Mouse (Mus musculus) WW6 (cell line): ENCODE results near the gene Fntb.

Experiments used
- DNase-seq: peaks from one replicate; pipeline ENCODE4 v3.0.0-alpha.2; 2013; ENCODE audit warnings: low read depth, low spot score

Fntb gene

DNA sequence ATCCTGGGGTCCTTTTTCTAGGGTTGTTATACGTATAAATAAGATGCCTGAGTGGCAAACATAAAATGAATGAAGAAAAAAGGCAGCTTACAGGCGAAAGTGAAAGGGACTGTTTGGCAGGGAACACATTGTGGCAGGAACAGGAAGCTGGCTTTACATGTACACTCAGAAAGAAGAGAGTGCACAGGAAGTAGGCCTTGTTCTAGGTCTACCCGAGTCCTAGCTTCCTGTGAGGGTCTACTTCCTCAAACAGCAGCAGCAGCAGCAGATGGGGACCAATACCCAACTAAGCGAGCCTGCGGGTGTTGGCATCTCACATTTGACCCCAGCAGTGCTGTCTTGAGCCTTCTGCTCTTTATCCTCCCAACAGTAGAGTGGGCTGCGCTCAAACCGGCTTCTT, 121.4 kb downstream of the Fntb start:
- no peak for DNase-seq

DNA sequence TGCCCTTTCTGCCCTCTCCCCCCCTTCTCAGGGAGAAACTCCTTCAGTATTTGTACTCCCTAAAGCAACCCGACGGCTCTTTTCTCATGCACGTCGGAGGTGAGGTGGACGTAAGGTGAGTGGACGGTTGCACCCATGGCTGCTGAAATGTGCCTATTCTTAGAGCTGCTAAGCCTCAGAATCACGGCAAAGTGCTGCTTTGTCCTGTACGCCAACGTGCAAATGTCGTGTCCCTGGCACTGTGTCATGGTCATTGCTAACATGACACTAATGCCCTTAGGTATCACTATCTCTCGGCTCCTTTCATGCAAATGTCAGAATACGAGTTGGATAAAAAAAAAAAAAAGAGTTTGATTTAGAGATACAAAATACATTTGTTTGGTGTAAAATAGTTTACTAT, 122.6 kb downstream of the Fntb start:
- DNase-seq, result no peak

DNA sequence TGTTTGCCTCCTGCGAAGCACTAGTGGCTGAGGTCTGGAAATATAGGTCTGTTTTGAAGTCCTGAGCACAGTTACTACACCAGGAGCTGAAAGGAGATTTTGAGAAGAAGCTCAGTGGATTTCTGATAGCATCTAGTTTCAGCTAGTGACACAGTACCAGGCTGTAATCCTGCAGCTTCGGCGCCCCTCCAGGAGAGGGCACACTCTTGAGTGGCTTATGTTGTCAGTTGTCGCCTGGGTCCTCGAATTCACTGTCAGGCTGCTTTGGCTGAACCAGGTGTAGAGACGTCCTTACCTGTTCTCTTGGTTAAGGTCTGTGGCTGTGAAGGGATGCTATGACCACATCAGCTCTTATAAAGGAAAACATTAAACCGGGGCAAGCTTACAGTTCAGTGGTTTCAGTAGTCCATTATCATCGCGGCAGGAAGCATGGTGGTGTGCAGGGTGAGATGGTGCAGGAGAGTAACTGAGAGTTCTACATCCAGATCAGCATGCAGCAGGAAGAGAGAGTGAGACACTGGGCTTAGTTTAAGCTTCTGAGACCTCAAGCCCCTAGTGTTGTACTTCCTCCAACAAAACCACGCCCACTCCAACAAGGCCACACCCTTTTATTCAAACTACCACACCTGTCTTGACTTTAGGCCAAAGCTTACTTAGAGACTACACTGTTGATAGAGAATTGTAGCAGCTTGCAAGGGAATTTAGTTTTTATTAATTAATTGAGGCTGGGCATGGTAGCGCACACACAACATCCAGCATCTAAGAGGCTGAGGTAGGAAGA, 124.2 kb downstream of the Fntb start:
- no peak for DNase-seq

- DNase-seq, result no peak
Measured at GRCm38 (mm10) chr12:76891160-76891559, 125.8 kb downstream of the Fntb start.

GRCm38 (mm10) chr12:76892910-76893695, 127.7 kb downstream of the Fntb start:
- DNase-seq, result no peak

DNA sequence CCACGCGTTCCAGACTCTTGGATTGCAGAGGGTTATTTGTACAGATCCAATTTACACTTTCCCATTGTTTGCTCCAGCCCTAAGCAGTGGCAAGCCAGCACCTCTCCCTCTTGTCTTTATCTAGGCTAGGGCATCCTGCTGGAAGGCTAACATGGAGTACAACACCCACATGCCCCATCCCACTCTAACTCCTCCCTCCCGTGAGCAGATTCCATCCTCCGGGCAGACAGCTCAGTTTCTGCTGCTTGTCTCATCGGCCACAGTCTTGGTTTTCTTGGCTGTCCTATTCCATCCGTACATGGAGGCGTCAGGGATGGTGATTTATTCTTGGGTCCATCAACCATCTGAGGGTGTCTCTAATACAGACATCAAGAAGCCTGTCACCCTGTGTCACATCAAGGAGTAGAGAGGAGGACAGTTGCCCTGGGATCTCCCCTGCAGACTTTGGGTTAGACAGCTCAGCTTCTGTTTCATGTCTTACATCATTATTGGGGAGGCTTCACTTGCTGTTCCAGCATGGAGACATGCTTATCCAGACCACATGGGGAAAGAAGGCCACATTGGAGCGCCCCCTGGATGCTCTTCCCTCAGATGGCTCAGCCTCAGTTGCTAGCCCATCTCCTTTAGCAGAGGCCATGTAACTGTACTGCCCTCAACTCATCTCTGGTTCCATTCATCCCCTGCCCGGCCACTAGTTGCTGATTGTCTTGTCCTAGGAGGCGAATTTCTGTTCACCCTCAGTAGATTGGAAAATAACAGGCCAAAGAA, 129.6 kb downstream of the Fntb start:
- DNase-seq, result no peak

- DNase-seq, result no peak
Measured at GRCm38 (mm10) chr12:76895777-76896176, 130.4 kb downstream of the Fntb start.

DNA sequence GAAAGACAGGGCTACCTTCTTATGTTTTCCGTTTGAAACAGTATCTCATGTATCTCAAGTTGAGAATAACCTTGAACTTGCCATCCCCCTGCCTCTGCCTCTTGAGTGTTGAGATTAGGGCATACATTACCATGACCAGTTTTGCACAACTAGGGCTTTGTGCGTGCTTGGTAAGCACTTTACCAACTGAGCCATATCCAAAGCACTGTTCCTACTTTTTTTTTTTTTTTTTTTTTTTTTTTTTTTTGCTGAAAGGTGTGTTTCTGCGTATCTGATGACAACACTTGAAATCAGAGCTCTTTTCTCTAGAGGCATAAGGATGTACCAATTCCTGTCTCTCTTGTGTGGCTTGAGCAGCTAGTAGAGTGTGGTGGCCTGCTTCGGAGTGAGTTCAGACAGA, 131.2 kb downstream of the Fntb start:
- DNase-seq, result no peak

GRCm38 (mm10) chr12:76897006-76897405, 131.6 kb downstream of the Fntb start:
- DNase-seq, result no peak

DNA sequence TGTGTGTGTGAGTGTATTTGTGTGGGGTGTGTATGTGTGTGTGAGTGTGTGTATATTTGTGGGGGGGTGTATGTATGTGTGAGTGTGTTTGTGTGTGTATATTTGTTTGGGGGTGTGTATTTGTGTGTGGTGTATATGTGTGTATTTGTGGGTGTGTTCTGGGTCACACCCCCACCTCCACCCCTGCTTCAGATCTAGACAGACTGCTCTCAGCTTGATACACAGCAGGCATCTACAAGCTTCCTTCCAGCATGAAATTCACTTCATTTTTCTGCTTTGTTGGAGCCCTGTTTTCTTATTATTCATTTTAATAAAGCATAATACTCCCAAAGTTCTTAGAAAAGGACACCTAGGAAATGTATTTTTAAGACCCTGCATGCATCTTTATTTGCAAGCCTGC, 132.8 kb downstream of the Fntb start:
- no peak for DNase-seq

GRCm38 (mm10) chr12:76899261-76899975, 134.0 kb downstream of the Fntb start:
- DNase-seq, result no peak

- peak; percentile 67 for DNase-seq
Measured at GRCm38 (mm10) chr12:76901508-76902294, 136.3 kb downstream of the Fntb start.

DNA sequence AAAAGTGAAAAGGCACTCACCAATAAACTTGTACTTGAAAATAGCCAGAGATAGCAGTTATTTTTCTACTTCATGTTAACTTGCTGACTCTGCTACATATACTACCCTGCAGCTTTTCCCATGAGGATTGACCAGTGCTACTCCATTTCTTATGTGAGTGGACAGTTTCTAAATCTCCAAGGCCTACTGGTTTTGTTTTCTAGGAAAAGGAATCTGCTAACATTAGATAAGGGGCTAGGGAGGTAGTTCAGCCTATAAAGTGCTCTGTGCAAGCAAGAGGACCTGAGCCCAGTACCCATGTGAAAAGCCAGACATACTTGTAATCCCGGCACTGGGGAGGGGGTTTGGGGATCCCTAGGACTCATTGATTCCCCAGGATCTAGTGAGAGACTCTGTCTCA, 140.9 kb downstream of the Fntb start:
- DNase-seq, result no peak

DNA sequence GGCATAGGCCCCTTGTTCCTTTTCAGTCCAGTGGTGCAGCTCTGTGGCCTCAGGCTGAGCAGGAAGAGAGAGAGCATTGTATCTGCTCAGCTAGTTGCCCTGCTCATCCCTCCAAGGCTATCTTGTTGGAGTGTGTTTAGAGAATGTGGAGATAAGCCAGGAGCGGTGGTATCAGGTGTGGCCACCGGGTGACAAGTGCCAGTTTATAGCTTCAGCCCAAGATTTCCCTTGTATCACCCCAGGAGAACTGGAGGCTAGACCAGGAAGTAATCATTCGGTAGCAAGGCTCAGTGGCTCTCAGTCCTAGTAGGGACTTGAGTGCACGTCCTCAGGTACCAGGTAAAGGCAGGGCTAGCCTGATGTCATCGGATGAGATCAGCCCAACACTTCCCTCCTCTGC, 143.8 kb downstream of the Fntb start:
- no peak for DNase-seq

DNA sequence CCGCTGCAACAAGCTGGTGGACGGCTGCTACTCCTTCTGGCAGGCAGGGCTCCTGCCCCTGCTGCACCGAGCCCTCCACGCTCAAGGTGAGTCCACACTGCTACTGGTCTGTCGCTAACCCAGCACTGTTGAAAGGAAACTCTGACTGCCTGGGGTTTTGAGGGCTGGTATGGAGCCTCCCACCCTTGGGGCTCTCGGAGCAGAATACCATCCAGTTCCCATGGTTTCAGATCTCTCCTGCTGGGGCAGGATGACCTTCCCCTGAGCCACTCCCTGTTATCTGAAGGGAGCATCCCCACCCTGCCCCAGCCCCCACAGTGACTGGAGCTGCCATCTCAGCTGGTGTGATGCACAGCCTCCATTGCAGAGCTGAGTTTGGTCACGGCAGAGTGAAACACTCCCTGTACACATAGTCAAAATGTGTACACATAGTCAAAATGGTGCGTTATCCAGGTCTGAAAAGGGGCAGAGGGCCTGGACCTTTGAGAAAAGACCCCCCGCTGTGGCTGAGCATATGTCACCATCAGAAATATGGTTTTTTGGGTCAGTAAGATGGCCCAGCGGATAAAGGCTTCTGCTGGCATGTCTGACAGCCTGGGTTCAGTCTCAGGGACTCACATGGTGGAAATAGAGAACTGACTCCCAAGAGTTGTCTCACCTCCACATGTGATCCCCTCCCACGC, 145.0 kb downstream of the Fntb start:
- no peak for DNase-seq

DNA sequence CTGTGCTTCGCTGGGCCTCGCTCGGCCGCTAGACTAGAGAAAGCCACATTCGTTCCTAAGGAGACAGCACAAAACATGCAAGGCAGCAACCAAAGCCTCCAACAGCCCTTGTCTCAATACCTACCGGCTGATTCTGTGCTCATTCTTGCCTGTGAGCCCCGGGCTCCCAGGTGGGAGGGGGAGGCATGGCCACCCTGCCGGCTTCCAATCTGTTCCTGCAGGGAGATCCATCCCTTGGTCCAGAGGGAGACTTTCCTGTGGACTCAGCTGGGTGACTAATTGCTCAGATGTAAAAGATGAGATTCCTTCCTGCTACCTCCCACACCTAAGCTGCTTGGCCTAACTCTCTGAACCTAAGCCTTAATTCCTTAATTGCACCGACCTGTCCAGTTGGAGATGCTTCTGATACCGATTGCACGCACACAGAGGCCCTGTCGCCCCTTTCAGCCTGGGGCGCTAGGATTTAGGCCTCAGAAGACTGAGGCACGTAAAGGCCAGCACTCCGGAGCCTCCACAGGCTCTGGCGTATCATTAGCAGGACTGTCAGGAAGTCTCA, 145.9 kb downstream of the Fntb start:
- no peak for DNase-seq

- DNase-seq, result no peak
Measured at GRCm38 (mm10) chr12:76912193-76912592, 146.8 kb downstream of the Fntb start.

GRCm38 (mm10) chr12:76916163-76916562, 150.8 kb downstream of the Fntb start:
- DNase-seq, result no peak

- no peak for DNase-seq
Measured at GRCm38 (mm10) chr12:76918113-76918512, 152.7 kb downstream of the Fntb start.

DNA sequence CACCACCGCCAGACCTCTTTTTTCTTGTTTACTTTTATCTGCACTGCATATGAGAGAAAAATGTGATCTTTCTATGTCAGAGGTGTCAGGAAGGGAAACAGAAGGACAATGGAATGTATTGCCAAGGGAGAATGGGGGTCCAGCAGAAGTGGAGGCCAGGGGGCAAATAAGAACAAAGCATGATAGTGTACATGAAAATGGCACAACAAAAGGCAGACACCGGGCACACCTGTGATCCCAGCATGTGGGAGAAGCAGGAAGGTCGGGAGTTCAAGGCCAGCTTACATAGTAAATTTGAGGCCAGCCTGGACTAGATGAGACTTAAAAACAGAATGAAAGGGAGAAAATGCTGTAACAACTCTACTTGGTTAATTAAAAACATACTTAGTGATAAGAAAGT, 153.5 kb downstream of the Fntb start:
- DNase-seq, result no peak
